Mouse (Mus musculus) kidney, embryonic 15.5 days (tissue): ENCODE measurements around the gene Arhgap31. TPM values are rescaled to one million over a fixed set of nuclear protein-coding genes. Genes with fewer than 3 reads are reported as not detected.

Source experiments
- ATAC-seq: fragments of 200-750 bp; cut with Nextera tagmentation; replicated peaks from 2 replicates; pipeline ENCODE4 v1.8.0; 2017; ENCODE audit warnings: moderate TSS enrichment; ENCODE audit not compliant: low FRiP score
- H3K27ac ChIP-seq: fragments of 300-500 bp; sonication (generic); 2 replicates; pipeline ENCODE4 v1.5.1; 2015; ENCODE audit warnings: mild to moderate bottlenecking, inconsistent platforms
- H3K27me3 ChIP-seq: fragments of 300-500 bp; sonication (generic); 2 replicates; pipeline ENCODE4 v1.6.1; 2015; ENCODE audit warnings: inconsistent platforms
- H3K36me3 ChIP-seq: fragments of 300-500 bp; sonication (generic); 2 replicates; pipeline ENCODE4 v1.6.1; 2015; ENCODE audit warnings: inconsistent platforms
- H3K4me1 ChIP-seq: fragments of 300-500 bp; sonication (generic); 2 replicates; pipeline ENCODE4 v1.6.1; 2015; ENCODE audit warnings: inconsistent platforms
- H3K4me2 ChIP-seq: fragments of 300-500 bp; sonication (generic); 2 replicates; pipeline ENCODE4 v1.6.1; 2015; ENCODE audit warnings: moderate library complexity, mild to moderate bottlenecking, inconsistent platforms
- H3K4me3 ChIP-seq: fragments of 300-500 bp; sonication (generic); replicated peaks from 2 replicates; pipeline ENCODE4 v1.5.1; 2015; ENCODE audit warnings: mild to moderate bottlenecking, inconsistent platforms
- H3K9ac ChIP-seq: fragments of 300-500 bp; sonication (generic); 2 replicates; pipeline ENCODE4 v1.6.1; 2015; ENCODE audit warnings: mild to moderate bottlenecking, inconsistent platforms
- H3K9me3 ChIP-seq: fragments of 300-500 bp; sonication (generic); replicated peaks from 2 replicates; pipeline ENCODE4 v1.6.1; 2016; ENCODE audit warnings: inconsistent platforms
- WGBS: fragments of 180-500 bp; shearing (Covaris S2); methylation state at CpG from one replicate; pipeline ENCODE4 v1.1.7; 2015; ENCODE audit warnings: mixed read lengths; 5-methylcytosine and 5-hydroxymethylcytosine counted together
- polyA plus RNA-seq: library from polyadenylated mRNA; unstranded; fragments of >200 nt; fragmentation: Nextera tagmentation; extraction: Ambion mirVana; gene quantifications from 2 replicates; pipeline ENCODE4 v1.2.1, GENCODE M21; 2015

Arhgap31 gene
- 10.4 and 12.6 TPM in 2 replicates for polyA plus RNA-seq

- peak; percentile 95 for ATAC-seq
- peak within 1 kb of the TSS; percentile 87 for H3K4me2 ChIP-seq
- H3K36me3 ChIP-seq = no peaks in the 10 kb centered on the region
- under 1% methylated on average over 65 of the region's 74 CpGs for WGBS
- peaks cover 21% of the 10 kb centered on the region for H3K4me1 ChIP-seq
- peak within 1 kb of the TSS; percentile 72 for H3K9ac ChIP-seq
- peak within 1 kb of the TSS; percentile 75 for H3K4me3 ChIP-seq
- no peaks in the 10 kb centered on the region for H3K9me3 ChIP-seq
- no peaks in the 10 kb centered on the region for H3K27me3 ChIP-seq
- H3K27ac ChIP-seq = peak within 1 kb of the TSS; percentile 95
These were observed at the start of gene Arhgap31 for GRCm38 (mm10) chr16:38712581-38713403. Gene Arhgap31, minus strand, starts transcription at chr16:38713274.

GRCm38 (mm10) chr16:38762401-38762800, 49.3 kb upstream of the Arhgap31 start:
- no peak overlapping the region for H3K4me2 ChIP-seq
- H3K4me1 ChIP-seq = peaks cover 17% of the 10 kb centered on the region; the same call in 1 of the 2 replicates
- peaks cover 39% of the 10 kb centered on the region for H3K36me3 ChIP-seq
- H3K27me3 ChIP-seq = no peaks in the 10 kb centered on the region
- 62% methylated on average over 8 of the region's 8 CpGs for WGBS
- no peak overlapping the region for H3K4me3 ChIP-seq
- H3K9ac ChIP-seq = no peak overlapping the region
- H3K27ac ChIP-seq = no peak overlapping the region
- ATAC-seq = no peak
- no peaks in the 10 kb centered on the region for H3K9me3 ChIP-seq

GRCm38 (mm10) chr16:38761972-38762371, 48.9 kb upstream of the Arhgap31 start:
- H3K4me2 ChIP-seq = no peak overlapping the region

GRCm38 (mm10) chr16:38760834-38761375, 47.8 kb upstream of the Arhgap31 start:
- H3K4me3 ChIP-seq = no peak overlapping the region
- no peaks in the 10 kb centered on the region for H3K9me3 ChIP-seq
- no peak overlapping the region for H3K27ac ChIP-seq
- H3K9ac ChIP-seq = no peak overlapping the region
- ATAC-seq = no peak
- WGBS = 80% methylated on average over 6 of the region's 6 CpGs
- H3K4me1 ChIP-seq = peaks cover 24% of the 10 kb centered on the region; the same call in 1 of the 2 replicates
- peaks cover 33% of the 10 kb centered on the region for H3K36me3 ChIP-seq
- no peaks in the 10 kb centered on the region for H3K27me3 ChIP-seq
- H3K4me2 ChIP-seq = no peak overlapping the region

More at GRCm38 (mm10) chr16:38761972-38762371, 48.9 kb upstream of the Arhgap31 start:
- Histone ChIP-seq H3K27me3 (no peaks in the 10 kb centered on the region), H3K9ac (no peak overlapping the region), H3K4me1 (peaks cover 17% of the 10 kb centered on the region; the same call in 1 of the 2 replicates), H3K4me3 (no peak overlapping the region), H3K27ac (no peak overlapping the region), H3K36me3 (peaks cover 37% of the 10 kb centered on the region), H3K9me3 (no peaks in the 10 kb centered on the region)
- 78% methylated on average over 5 of the region's 5 CpGs for WGBS
- ATAC-seq = no peak

GRCm38 (mm10) chr16:38760239-38760638, 47.2 kb upstream of the Arhgap31 start:
- Histone ChIP-seq H3K4me2 (no peak overlapping the region), H3K4me3 (no peak overlapping the region), H3K27ac (no peak overlapping the region), H3K36me3 (peaks cover 32% of the 10 kb centered on the region), H3K9me3 (no peaks in the 10 kb centered on the region), H3K27me3 (no peaks in the 10 kb centered on the region), H3K9ac (no peak overlapping the region), H3K4me1 (peaks cover 28% of the 10 kb centered on the region; the same call in 1 of the 2 replicates)
- 85% methylated on average over 5 of the region's 5 CpGs for WGBS
- no peak for ATAC-seq

GRCm38 (mm10) chr16:38758104-38758861, 45.2 kb upstream of the Arhgap31 start:
- no peaks in the 10 kb centered on the region for H3K9me3 ChIP-seq
- no peaks in the 10 kb centered on the region for H3K27me3 ChIP-seq
- no peak overlapping the region for H3K4me3 ChIP-seq
- H3K9ac ChIP-seq = no peak overlapping the region
- peaks cover 27% of the 10 kb centered on the region for H3K36me3 ChIP-seq
- H3K27ac ChIP-seq = peak overlapping the region; percentile 22; the same call in 1 of the 2 replicates
- no peak for ATAC-seq
- H3K4me2 ChIP-seq = no peak overlapping the region
- peaks cover 33% of the 10 kb centered on the region for H3K4me1 ChIP-seq
- WGBS = 74% methylated on average over 12 of the region's 12 CpGs

GRCm38 (mm10) chr16:38757626-38758025, 44.6 kb upstream of the Arhgap31 start:
- Histone ChIP-seq H3K9me3 (no peaks in the 10 kb centered on the region), H3K36me3 (peaks cover 27% of the 10 kb centered on the region), H3K4me2 (no peak overlapping the region), H3K9ac (no peak overlapping the region), H3K27ac (peak overlapping the region; percentile 22; the same call in 1 of the 2 replicates), H3K27me3 (no peaks in the 10 kb centered on the region), H3K4me3 (no peak overlapping the region), H3K4me1 (peaks cover 35% of the 10 kb centered on the region)
- WGBS = 94% methylated on average over 19 of the region's 19 CpGs
- no peak for ATAC-seq

- H3K36me3 ChIP-seq = peaks cover 27% of the 10 kb centered on the region
- peak overlapping the region; percentile 64; the same call in 1 of the 2 replicates for H3K27ac ChIP-seq
- no peak overlapping the region for H3K4me3 ChIP-seq
- no peak overlapping the region for H3K9ac ChIP-seq
- peaks cover 28% of the 10 kb centered on the region for H3K4me1 ChIP-seq
- no peak for ATAC-seq
- no peaks in the 10 kb centered on the region for H3K9me3 ChIP-seq
- WGBS = 73% methylated on average over 4 of the region's 4 CpGs
- no peak overlapping the region for H3K4me2 ChIP-seq
- no peaks in the 10 kb centered on the region for H3K27me3 ChIP-seq
These were observed 43.5 kb upstream of the Arhgap31 start for GRCm38 (mm10) chr16:38756572-38756971.

- peaks cover 27% of the 10 kb centered on the region for H3K36me3 ChIP-seq
- H3K4me2 ChIP-seq = no peak overlapping the region
- peak overlapping the region; percentile 49; the same call in 1 of the 2 replicates for H3K27ac ChIP-seq
- H3K27me3 ChIP-seq = no peaks in the 10 kb centered on the region
- H3K9me3 ChIP-seq = no peaks in the 10 kb centered on the region
- peaks cover 28% of the 10 kb centered on the region for H3K4me1 ChIP-seq
- no peak for ATAC-seq
- WGBS = 19% methylated on average over 5 of the region's 5 CpGs
- H3K9ac ChIP-seq = no peak overlapping the region
- no peak overlapping the region for H3K4me3 ChIP-seq
These were observed 43.1 kb upstream of the Arhgap31 start for GRCm38 (mm10) chr16:38756177-38756503.

- no peaks in the 10 kb centered on the region for H3K9me3 ChIP-seq
These were observed 42.5 kb upstream of the Arhgap31 start for GRCm38 (mm10) chr16:38755452-38756176.

GRCm38 (mm10) chr16:38753631-38754030, 40.6 kb upstream of the Arhgap31 start:
- H3K27ac ChIP-seq = no peak overlapping the region
- WGBS = 18% methylated on average over 11 of the region's 11 CpGs
- H3K27me3 ChIP-seq = no peaks in the 10 kb centered on the region
- H3K36me3 ChIP-seq = peaks cover 20% of the 10 kb centered on the region
- peaks cover 24% of the 10 kb centered on the region for H3K4me1 ChIP-seq
- H3K4me2 ChIP-seq = no peak overlapping the region; the same call in 1 of the 2 replicates
- no peak overlapping the region for H3K4me3 ChIP-seq
- no peak overlapping the region for H3K9ac ChIP-seq
- H3K9me3 ChIP-seq = no peaks in the 10 kb centered on the region
- no peak; the same call in 1 of the 2 replicates for ATAC-seq

More at GRCm38 (mm10) chr16:38755452-38756176, 42.5 kb upstream of the Arhgap31 start:
- ATAC-seq = no peak
- H3K9ac ChIP-seq = no peak overlapping the region
- peak overlapping the region; percentile 49 for H3K27ac ChIP-seq
- no peaks in the 10 kb centered on the region for H3K27me3 ChIP-seq
- no peak overlapping the region for H3K4me2 ChIP-seq
- 43% methylated on average over 7 of the region's 7 CpGs for WGBS
- peaks cover 25% of the 10 kb centered on the region for H3K36me3 ChIP-seq
- H3K4me1 ChIP-seq = peaks cover 28% of the 10 kb centered on the region
- no peak overlapping the region for H3K4me3 ChIP-seq
